Mouse (Mus musculus) splenic B cell, adult 2 months (primary cell): ENCODE measurements at regions not wholly inside any gene's neighbourhood (a gene's known extent, or its start where the extent isn't known, plus 50 kb on each side); places are given as distances from the start of the nearest gene placed in this dataset.
A peak's percentile ranks its signal among the peaks of the same experiment; 100 is the strongest.

Source experiments
- DNase-seq: peaks from one replicate; pipeline ENCODE4 v3.0.0-alpha.2; 2011; ENCODE audit warnings: low read depth, low spot score
- H3K27me3 ChIP-seq: 2 replicates; pipeline ENCODE4 v1.6.1; 2012; ENCODE audit warnings: mild to moderate bottlenecking, low read length, moderate library complexity, mixed read lengths; ENCODE audit not compliant: control insufficient read depth, poor library complexity, insufficient read depth, severe bottlenecking
- H3K36me3 ChIP-seq: 2 replicates; pipeline ENCODE4 v1.6.1; 2012; ENCODE audit warnings: mild to moderate bottlenecking, low read length, moderate library complexity, mixed read lengths; ENCODE audit not compliant: control insufficient read depth, poor library complexity, insufficient read depth, severe bottlenecking

- H3K36me3 ChIP-seq, result no peaks in the 10 kb centered on the region
- DNase-seq, result no peak
- H3K27me3 ChIP-seq, result no peaks in the 10 kb centered on the region
Measured at GRCm38 (mm10) chr17:45341573-45341972, 92.0 kb downstream of the Cdc5l start.

GRCm38 (mm10) chr17:45340851-45341250, 92.7 kb downstream of the Cdc5l start:
- DNase-seq, result no peak
- no peaks in the 10 kb centered on the region for H3K27me3 ChIP-seq
- no peaks in the 10 kb centered on the region for H3K36me3 ChIP-seq

GRCm38 (mm10) chr17:45339226-45339625, 94.3 kb downstream of the Cdc5l start:
- H3K36me3 ChIP-seq, result no peaks in the 10 kb centered on the region
- H3K27me3 ChIP-seq, result no peaks in the 10 kb centered on the region
- DNase-seq, result no peak

- no peaks in the 10 kb centered on the region for H3K36me3 ChIP-seq
- DNase-seq, result no peak
Measured at GRCm38 (mm10) chr17:45338086-45338485, 95.5 kb downstream of the Cdc5l start.

GRCm38 (mm10) chr17:45335586-45336151, 97.9 kb downstream of the Cdc5l start:
- Histone ChIP-seq H3K27me3 (no peaks in the 10 kb centered on the region), H3K36me3 (no peaks in the 10 kb centered on the region)
- no peak for DNase-seq

More at GRCm38 (mm10) chr17:45338086-45338485, 95.5 kb downstream of the Cdc5l start:
- H3K27me3 ChIP-seq, result no peaks in the 10 kb centered on the region

- H3K27me3 ChIP-seq, result no peaks in the 10 kb centered on the region
- H3K36me3 ChIP-seq, result no peaks in the 10 kb centered on the region
- DNase-seq, result no peak
Measured at GRCm38 (mm10) chr17:45334732-45335381, 98.7 kb downstream of the Cdc5l start.

- DNase-seq, result no peak
- H3K27me3 ChIP-seq, result no peaks in the 10 kb centered on the region
- no peaks in the 10 kb centered on the region for H3K36me3 ChIP-seq
Measured at GRCm38 (mm10) chr17:45332321-45332720, 101.2 kb downstream of the Cdc5l start.

GRCm38 (mm10) chr17:45329241-45329640, 104.3 kb downstream of the Cdc5l start:
- no peaks in the 10 kb centered on the region for H3K27me3 ChIP-seq
- H3K36me3 ChIP-seq, result no peaks in the 10 kb centered on the region
- DNase-seq, result no peak

- DNase-seq, result no peak
- Histone ChIP-seq H3K36me3 (no peaks in the 10 kb centered on the region), H3K27me3 (no peaks in the 10 kb centered on the region)
Measured at GRCm38 (mm10) chr17:45326726-45327125, 106.8 kb downstream of the Cdc5l start.

- DNase-seq, result no peak
- H3K27me3 ChIP-seq, result no peaks in the 10 kb centered on the region
- H3K36me3 ChIP-seq, result no peaks in the 10 kb centered on the region
Measured at GRCm38 (mm10) chr17:45326173-45326572, 107.4 kb downstream of the Cdc5l start.

- no peak for DNase-seq
- H3K36me3 ChIP-seq, result no peaks in the 10 kb centered on the region
- H3K27me3 ChIP-seq, result no peaks in the 10 kb centered on the region
Measured at GRCm38 (mm10) chr17:45322842-45323241, 110.7 kb downstream of the Cdc5l start.

- Histone ChIP-seq H3K27me3 (no peaks in the 10 kb centered on the region), H3K36me3 (no peaks in the 10 kb centered on the region)
- peak; percentile 49 for DNase-seq
Measured at GRCm38 (mm10) chr17:45320074-45320473, 113.5 kb downstream of the Cdc5l start.

GRCm38 (mm10) chr17:45318211-45319076, 115.1 kb downstream of the Cdc5l start:
- H3K36me3 ChIP-seq, result no peaks in the 10 kb centered on the region
- no peaks in the 10 kb centered on the region for H3K27me3 ChIP-seq
- DNase-seq, result no peak

GRCm38 (mm10) chr17:45312510-45313266, 120.8 kb downstream of the Cdc5l start:
- no peak for DNase-seq
- H3K36me3 ChIP-seq, result no peaks in the 10 kb centered on the region
- no peaks in the 10 kb centered on the region for H3K27me3 ChIP-seq
